Mouse (Mus musculus) cortical plate, adult 2 months (tissue): ENCODE results near the gene Aldh18a1.

ENCODE experiments used
- CTCF ChIP-seq: fragments of 200-500 bp; IDR thresholded peaks from 2 replicates; pipeline ENCODE4 v1.5.1; 2011; ENCODE audit warnings: mild to moderate bottlenecking, control low read depth, low read length; ENCODE audit not compliant: insufficient read depth; ENCODE audit errors: extremely low read depth
- POLR2A ChIP-seq: fragments of 200-500 bp; IDR thresholded peaks from 2 replicates; pipeline ENCODE4 v1.6.1; 2011; ENCODE audit warnings: mild to moderate bottlenecking, low read length, control low read depth; ENCODE audit not compliant: insufficient read depth; ENCODE audit errors: extremely low read depth

- TF ChIP-seq CTCF (no peak), POLR2A (no peak)
Measured at GRCm38 (mm10) chr19:40548386-40548785, 39.9 kb downstream of the Aldh18a1 start.
